Mouse (Mus musculus) brain, embryonic 14.5 days (tissue): ENCODE data around the gene Map3k20. TPM values are rescaled to one million over a fixed set of nuclear protein-coding genes. Genes with fewer than 3 reads are reported as not detected.

ENCODE experiments used
- DNase-seq: peaks from one replicate; pipeline ENCODE4 v3.0.0-alpha.2; 2011; ENCODE audit warnings: low read depth
- CTCF ChIP-seq: fragments of 200-500 bp; IDR thresholded peaks from 2 replicates; pipeline ENCODE4 v1.5.1; 2012; ENCODE audit warnings: inconsistent platforms, mild to moderate bottlenecking, moderate library complexity, borderline replicate concordance; ENCODE audit not compliant: insufficient read depth, insufficient read length; ENCODE audit errors: extremely low read depth
- POLR2A ChIP-seq: fragments of 200-500 bp; IDR thresholded peaks from 2 replicates; pipeline ENCODE4 v1.6.1; 2012; ENCODE audit warnings: mild to moderate bottlenecking, inconsistent platforms, borderline replicate concordance; ENCODE audit not compliant: poor library complexity, insufficient read depth, insufficient read length, severe bottlenecking; ENCODE audit errors: extremely low read depth
- polyA plus RNA-seq: library from polyadenylated mRNA; depleted of rRNA; stranded (reverse); fragments of >200 nt; gene quantifications from 2 replicates; pipeline ENCODE4 v1.2.3, GENCODE M21; 2012

The Map3k20 gene
- polyA plus RNA-seq, 1 experiment, result 6.4 TPM

DNA sequence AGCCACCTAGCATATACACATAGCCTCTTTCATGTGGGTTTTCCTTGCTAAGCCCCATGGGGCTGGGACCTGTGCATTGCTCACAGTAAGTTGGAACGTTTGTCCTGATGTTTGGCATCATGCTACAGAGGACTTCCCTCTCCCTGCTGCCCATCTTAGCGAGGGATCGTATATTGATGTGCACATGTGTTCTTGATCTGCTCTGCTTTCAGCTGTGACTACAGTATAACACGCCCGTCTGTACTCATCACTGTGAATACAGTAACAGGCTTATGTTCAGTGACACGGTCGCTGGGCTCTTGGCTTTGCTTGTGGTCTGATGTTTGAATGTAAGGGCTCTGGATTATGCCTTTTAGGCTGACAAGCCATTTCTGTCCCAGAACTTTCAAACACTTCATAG lies 20.3 kb downstream of the Map3k20 start:
- TF ChIP-seq POLR2A (no peak), CTCF (no peak)
- no peak for DNase-seq

DNA sequence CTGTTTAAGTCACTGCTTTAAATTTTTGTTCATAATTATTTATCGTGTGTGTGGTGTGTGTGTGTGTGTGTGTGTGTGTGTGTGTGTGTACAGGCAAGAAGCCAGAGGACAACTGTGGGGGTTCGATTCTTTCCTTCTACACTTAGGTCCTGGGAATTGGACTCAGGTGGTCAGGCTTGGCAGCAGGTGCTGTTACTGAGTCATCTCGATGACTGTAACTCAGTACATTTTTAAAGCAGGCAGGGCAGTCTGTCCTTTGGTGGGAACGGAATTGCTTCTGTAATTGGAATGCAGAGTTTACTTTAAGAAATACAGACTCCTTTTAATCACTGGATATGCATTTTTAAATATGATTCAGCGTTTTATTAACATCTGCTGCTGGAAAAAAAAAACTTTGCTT lies 22.9 kb downstream of the Map3k20 start:
- TF ChIP-seq CTCF (no peak), POLR2A (no peak)
- no peak for DNase-seq

DNA sequence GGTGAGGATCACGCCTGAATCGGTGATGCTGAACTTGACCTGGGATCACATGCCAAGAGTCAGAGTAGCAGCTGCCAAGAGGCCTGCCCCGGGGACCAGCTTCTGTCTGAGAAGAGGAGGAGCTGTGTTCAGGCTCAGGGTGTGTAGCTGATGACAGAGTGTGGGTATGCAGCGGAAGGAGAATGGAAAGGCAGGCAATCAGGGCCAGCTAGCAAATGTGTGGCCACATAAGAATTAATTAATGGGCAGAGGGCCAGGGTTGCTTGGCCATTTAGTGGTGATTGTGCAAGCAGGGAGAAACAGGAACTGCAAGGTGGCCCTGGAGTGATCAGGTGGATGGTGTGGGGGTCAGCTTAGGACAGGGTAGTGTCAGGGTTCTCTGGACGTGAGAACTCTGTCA lies 23.5 kb downstream of the Map3k20 start:
- TF ChIP-seq CTCF, result no peak
- no peak for TF ChIP-seq POLR2A
- DNase-seq, result no peak

GRCm38 (mm10) chr2:72311486-72311885 lies 26.0 kb downstream of the Map3k20 start:
- no peak for TF ChIP-seq CTCF
- no peak for DNase-seq

DNA sequence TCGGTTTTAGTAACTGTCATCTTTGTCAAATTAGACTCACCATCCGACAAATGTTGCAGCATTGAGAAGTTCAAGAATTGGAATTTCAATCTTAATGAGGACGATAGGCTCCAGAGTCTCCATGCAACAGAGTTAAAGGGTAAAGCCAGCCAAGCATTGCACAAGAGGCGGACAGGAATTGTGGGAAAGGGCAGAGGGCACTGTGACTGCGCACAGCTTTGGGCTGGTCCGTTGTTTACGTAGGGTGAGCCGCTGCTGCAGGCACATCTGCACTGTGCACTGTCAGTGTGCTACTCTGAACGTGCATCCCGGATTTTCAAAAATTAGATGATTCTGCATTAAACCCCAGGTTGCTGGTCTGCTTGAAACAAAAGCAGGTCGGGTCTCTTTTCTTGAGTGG lies 27.9 kb downstream of the Map3k20 start:
- no peak for DNase-seq

GRCm38 (mm10) chr2:72318421-72318820 lies 33.0 kb downstream of the Map3k20 start:
- no peak for DNase-seq
- no peak for TF ChIP-seq POLR2A
- no peak for TF ChIP-seq CTCF

More for the DNA sequence above, 27.9 kb downstream of the Map3k20 start:
- TF ChIP-seq CTCF (no peak), POLR2A (no peak)

DNA sequence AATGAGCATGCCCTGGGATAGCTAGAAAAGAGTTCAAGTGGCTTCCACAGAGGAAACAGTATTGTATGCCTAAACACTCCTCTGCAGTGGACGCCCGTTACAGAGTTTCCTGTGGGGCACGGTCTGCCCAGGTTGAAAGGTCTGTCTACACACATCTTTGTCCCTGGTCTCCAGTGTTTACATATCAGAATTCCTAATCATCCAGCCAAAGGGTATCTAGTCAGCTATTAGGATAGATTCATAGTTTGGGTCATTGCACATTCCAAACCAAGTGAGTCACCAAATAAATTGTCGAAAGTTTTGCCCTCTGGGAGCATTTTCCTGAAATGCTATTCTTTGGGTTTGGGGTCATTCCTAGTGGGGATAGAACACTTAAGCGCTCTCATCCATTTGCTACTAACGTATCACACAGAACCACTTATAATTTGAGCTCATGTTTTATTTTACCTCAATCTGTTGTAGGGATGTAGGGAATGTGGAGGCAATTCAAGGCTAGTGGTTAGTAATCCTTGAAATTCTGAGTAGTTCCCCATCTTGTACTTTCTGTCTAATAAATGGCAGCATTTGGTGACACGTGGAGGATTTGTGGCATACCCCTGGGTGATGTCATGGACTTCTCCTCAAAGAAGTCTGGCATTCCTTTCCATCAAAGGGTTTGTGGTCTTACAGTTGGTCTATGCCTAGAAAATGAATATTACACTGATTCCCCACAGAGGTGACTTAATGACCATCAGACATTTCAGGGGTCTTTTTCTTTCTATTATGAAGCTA lies 33.8 kb downstream of the Map3k20 start:
- TF ChIP-seq POLR2A (no peak), CTCF (no peak)
- no peak for DNase-seq

DNA sequence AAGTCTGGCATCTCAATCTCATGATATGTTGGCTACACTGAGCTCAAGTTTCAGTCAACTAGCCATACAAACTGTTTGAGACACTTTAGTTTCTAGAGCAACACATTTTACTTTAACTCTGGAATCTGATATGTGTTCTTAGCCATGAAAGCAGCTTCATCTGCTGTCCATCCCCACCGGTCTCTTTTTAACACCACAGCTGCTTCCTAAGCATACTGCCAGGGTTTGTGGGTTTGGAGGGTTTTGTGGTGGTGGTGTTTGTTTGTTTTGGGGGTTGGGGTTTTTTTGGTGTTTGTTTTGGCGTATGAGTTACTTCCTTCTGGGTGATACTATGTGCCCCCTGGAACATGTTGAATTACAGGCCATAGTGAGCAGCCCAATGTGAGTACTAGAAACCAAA lies 35.2 kb downstream of the Map3k20 start:
- TF ChIP-seq CTCF (no peak), POLR2A (no peak)
- no peak for DNase-seq

GRCm38 (mm10) chr2:72321591-72321990 lies 36.2 kb downstream of the Map3k20 start:
- DNase-seq, result no peak
- no peak for TF ChIP-seq POLR2A
- no peak for TF ChIP-seq CTCF

DNA sequence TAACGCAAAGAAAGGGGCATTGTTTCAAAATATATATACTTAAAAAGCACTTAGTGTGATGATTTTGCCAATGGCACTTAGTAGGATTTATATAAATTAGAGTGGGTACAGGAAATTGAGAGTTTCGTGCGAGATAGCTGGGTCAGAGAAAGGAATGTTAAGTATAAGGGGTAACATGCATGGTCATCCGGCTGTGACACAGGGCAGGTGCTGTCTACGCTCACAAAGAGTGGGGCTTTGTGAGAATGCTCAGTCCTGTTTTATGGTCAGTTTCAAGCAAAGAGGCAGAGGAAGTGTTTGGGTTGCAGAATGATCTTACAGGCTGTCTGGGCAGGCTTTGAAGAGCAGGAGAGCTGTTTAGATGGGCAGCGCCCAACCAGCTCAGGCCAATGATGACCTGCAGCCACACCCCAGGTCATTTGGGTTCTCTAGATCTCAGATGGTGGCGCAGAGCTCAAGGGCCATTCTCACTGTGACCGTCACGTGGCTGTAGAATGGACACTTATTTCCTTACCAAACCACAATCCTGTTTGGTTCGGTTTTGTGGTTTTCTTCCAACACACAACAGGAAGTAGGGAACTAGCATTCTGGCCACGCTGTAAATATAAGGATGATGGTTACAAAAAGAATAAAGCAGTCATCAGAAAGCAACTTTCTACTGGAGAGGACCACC lies 37.4 kb downstream of the Map3k20 start:
- TF ChIP-seq CTCF, result no peak
- no peak for TF ChIP-seq POLR2A
- DNase-seq, result no peak

DNA sequence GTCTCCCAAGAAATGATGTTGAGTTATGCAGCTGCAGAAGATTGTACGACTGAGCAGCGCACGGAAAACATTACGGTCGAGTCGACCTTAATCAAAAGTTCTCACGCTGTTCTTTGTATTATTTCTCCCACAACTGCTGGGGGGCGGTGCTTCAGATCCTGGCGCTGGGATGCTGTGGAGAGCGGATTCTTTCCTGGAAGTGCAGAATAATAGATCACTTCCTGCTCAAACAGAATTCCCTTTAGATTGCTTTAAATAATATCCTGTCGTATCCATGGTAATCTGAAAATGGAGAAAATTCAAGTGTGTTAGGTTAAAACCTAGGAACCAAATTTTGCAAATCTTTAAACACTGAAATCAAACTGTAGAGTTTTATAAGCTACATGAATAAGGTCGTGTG lies 39.0 kb downstream of the Map3k20 start:
- TF ChIP-seq POLR2A (no peak), CTCF (no peak)
- peak; percentile 50 for DNase-seq

GRCm38 (mm10) chr2:72326491-72326890 lies 41.1 kb downstream of the Map3k20 start:
- TF ChIP-seq CTCF (peak; percentile 12; the same call in 1 of the 2 replicates), POLR2A (no peak)
- peak; percentile 64 for DNase-seq

- no peak for DNase-seq
- TF ChIP-seq POLR2A, result no peak
Observed at GRCm38 (mm10) chr2:72328435-72328834, 43.0 kb downstream of the Map3k20 start.

GRCm38 (mm10) chr2:72330955-72331481 lies 45.6 kb downstream of the Map3k20 start:
- TF ChIP-seq POLR2A (no peak), CTCF (no peak)
- DNase-seq, result no peak
